Mouse (Mus musculus) ES-Bruce4 (cell line): ENCODE data around the gene Rap1a. TPM values are rescaled to one million over a fixed set of nuclear protein-coding genes. Genes with fewer than 3 reads are reported as not detected.
A peak's percentile ranks its signal among the peaks of the same experiment; 100 is the strongest.
"Not testable (repeated sequence)": the region's sequence is repeated elsewhere in the genome, so short reads cannot be mapped to it uniquely, and the experiment has no call there.

Source experiments
- H3K27ac ChIP-seq: 2 replicates; pipeline ENCODE4 v1.5.1; 2012; ENCODE audit warnings: low read length, inconsistent platforms; ENCODE audit not compliant: insufficient read depth
- H3K27me3 ChIP-seq: 2 replicates; pipeline ENCODE4 v1.6.1; 2012; ENCODE audit warnings: mild to moderate bottlenecking, low read length, inconsistent platforms; ENCODE audit not compliant: control insufficient read depth, poor library complexity, insufficient read depth, severe bottlenecking
- H3K36me3 ChIP-seq: 2 replicates; pipeline ENCODE4 v1.6.1; 2012; ENCODE audit warnings: inconsistent platforms, mild to moderate bottlenecking, low read length, moderate library complexity; ENCODE audit not compliant: control insufficient read depth, poor library complexity, insufficient read depth, severe bottlenecking
- H3K4me1 ChIP-seq: one replicate; pipeline ENCODE4 v1.8.1; 2011; ENCODE audit warnings: low read length; ENCODE audit not compliant: control insufficient read depth, insufficient read depth
- H3K4me3 ChIP-seq: 2 replicates; pipeline ENCODE4 v1.5.1; 2011; ENCODE audit warnings: low read depth, mild to moderate bottlenecking, low read length
- H3K9ac ChIP-seq: 2 replicates; pipeline ENCODE4 v1.6.1; 2012; ENCODE audit warnings: low read depth, mild to moderate bottlenecking, inconsistent platforms; ENCODE audit not compliant: poor library complexity, severe bottlenecking
- H3K9me3 ChIP-seq: replicated peaks from 2 replicates; pipeline ENCODE4 v1.6.1; 2012; ENCODE audit warnings: mild to moderate bottlenecking, low read length, inconsistent platforms; ENCODE audit not compliant: control insufficient read depth, poor library complexity, insufficient read depth, severe bottlenecking
- CTCF ChIP-seq: IDR thresholded peaks from one replicate; pipeline ENCODE4 v1.8.1; 2011; ENCODE audit warnings: low read depth, low read length
- EP300 ChIP-seq: IDR thresholded peaks from 2 replicates; pipeline ENCODE4 v1.6.1; 2011; ENCODE audit warnings: low read depth, low read length; ENCODE audit not compliant: insufficient read depth
- POLR2A ChIP-seq: IDR thresholded peaks from one replicate; pipeline ENCODE4 v1.8.1; 2011; ENCODE audit warnings: low read length; ENCODE audit not compliant: insufficient read depth
- polyA plus RNA-seq: library from polyadenylated mRNA; stranded (reverse); fragments of >200 nt; gene quantifications from 2 replicates; pipeline ENCODE4 v1.2.4, GENCODE M21; 2011; ENCODE audit warnings: low read depth; ENCODE audit not compliant: missing spikeins, insufficient read depth, insufficient read length

Rap1a gene
- polyA plus RNA-seq, 1 experiment, result 88.6 TPM

DNA sequence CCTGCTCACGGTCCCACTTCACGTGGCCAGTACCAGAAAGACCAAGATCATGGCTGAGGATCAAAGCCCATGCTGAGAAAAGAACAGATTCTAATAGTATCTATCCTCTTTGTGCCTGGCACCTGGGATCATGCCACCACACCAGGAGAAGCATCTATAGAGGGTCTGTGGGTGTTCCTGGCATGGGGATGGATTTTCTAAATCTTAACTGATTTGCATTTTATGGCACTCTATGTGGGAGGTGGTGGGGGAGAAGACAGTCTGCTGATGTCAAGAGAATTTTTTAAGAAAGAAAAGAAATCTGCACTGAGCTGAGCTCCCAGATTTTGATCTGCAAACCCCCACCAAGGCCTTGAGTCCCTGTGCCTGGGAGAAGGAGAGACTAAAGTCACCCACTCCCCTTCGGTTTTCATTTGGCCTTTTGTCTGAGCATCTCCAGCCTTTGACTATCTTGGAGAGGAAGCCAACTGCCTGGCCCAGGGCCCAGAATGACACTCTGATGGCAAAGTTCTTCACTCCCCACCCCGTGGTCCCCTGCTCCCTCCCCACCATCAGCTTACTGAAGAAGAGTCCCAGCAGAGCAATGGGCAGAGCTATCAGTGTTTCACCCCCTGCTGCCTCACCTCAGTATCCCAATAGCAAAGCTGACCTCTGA, 94.6 kb downstream of the Rap1a start:
- no peak overlapping the region for H3K9ac ChIP-seq

DNA sequence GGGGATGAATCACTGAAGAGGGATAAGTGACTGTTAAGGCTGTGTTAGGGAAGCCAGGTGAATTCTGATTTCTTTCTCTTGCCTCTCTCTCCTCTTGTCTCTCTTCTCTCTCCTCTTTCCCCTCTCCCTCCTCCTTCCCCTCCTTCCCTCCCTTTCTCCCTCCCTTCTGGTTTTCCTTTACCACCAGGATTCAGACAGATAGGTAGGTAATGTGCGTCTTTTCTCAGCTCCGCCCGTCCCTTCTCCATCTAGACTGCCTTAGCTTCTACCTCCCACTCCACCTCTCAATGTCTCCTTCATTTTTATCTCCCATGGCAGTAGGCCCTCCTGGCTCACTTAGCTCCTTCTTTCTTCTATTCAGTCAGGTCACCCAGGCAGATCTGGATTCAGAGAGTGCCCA, 95.6 kb downstream of the Rap1a start:
- H3K9me3 ChIP-seq, result no peaks in the 10 kb centered on the region
- H3K4me1 ChIP-seq, result no peaks in the 10 kb centered on the region
- H3K36me3 ChIP-seq, result no peaks in the 10 kb centered on the region
- H3K27me3 ChIP-seq, result no peaks in the 10 kb centered on the region
- TF ChIP-seq CTCF, result no peak
- TF ChIP-seq POLR2A, result no peak
- TF ChIP-seq EP300, result no peak
- no peak overlapping the region for H3K27ac ChIP-seq
- peak overlapping the region; percentile 88 for H3K4me3 ChIP-seq
- peak overlapping the region; percentile 79 for H3K9ac ChIP-seq

More for the DNA sequence above, 94.6 kb downstream of the Rap1a start:
- no peaks in the 10 kb centered on the region for H3K9me3 ChIP-seq
- no peak overlapping the region for H3K4me3 ChIP-seq
- H3K27me3 ChIP-seq, result no peaks in the 10 kb centered on the region
- H3K36me3 ChIP-seq, result no peaks in the 10 kb centered on the region
- TF ChIP-seq POLR2A (no peak), CTCF (no peak), EP300 (no peak)
- H3K27ac ChIP-seq, result no peak overlapping the region
- H3K4me1 ChIP-seq, result no peaks in the 10 kb centered on the region

DNA sequence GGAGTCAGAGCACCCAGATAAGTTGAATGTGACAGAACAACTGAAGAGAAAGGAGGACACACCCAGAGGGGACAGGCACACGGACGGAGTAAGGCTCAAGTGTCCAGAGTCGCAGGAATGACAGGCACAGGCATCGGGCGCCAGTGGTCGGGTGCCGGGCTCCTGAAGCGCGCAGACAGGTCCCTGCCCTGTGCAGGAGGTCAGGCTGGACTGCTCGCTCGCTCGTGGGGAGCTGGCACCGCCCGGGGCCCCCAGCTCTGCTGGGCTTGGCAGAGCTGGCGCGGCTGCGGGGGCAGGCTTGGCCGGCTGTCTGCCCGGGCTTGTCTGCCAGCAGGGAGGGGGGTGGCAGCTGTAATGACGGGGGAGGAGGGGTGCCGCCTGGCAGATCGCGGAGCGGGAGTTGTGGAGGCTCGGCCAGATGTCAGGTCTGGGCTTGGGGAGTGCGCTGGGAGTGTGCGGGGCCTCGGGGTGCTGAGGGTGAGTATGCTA, 96.0 kb downstream of the Rap1a start:
- TF ChIP-seq CTCF (no peak), EP300 (no peak), POLR2A (no peak)
- Histone ChIP-seq H3K4me3 (peak overlapping the region; percentile 88), H3K9me3 (no peaks in the 10 kb centered on the region), H3K9ac (peak overlapping the region; percentile 79), H3K36me3 (no peaks in the 10 kb centered on the region), H3K27ac (no peak overlapping the region), H3K27me3 (no peaks in the 10 kb centered on the region), H3K4me1 (no peaks in the 10 kb centered on the region)

DNA sequence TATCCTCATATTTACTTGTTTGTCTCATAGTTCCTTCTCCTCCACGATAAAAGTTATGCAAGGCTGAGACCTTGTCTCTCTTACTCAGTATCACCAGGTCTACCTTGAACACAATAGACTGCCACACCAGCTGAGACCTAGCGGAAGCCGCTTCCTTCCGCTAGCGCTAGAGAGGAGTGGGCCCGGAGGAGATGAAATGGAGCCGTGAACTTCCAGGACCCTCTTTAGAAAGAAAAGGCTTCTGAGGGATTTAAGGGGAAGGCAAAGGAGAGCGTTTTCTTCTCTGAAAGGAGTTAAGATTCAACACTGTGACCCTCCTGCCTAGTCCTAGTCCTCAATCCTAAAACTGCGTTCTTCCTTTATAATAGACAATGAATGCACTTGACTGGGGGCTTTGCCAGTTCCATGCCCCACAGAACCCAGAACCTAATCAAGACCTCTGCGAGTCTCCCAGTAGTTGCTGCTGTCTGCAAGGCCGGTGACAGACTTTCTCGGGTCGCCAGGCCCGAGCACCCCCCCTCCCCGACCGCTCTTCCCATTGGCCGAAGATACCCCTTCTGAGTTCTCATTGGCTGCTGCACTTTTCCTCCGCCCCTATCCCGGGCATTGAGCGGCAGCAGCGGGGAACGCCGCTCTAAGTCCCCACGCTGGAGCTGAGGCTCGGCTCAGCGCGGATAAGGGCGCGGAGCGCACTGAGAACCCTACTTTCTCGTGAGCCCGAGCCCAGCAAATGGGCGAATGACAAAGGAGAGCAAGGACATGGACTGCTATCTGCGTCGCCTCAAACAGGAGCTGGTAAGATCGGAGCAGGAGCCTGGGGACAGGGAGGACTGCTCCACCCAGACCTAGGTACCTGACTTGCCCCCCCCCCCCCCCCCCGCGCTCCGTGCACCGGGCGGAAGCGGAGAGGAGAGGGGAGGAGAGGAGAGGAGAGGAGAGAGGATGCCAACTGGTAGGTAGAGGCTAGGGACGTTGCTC, 96.8 kb downstream of the Rap1a start, which contains the start of gene Inka2:
Gene Inka2, plus strand, starts transcription at position 569 of the 978 bp plus-strand sequence.
- no peaks in the 10 kb centered on the region for H3K27me3 ChIP-seq
- H3K27ac ChIP-seq, result no peak within 1 kb of the TSS
- H3K4me3 ChIP-seq, result peak within 1 kb of the TSS; percentile 88
- TF ChIP-seq POLR2A, result no peak
- TF ChIP-seq CTCF, result no peak
- TF ChIP-seq EP300, result no peak
- H3K4me1 ChIP-seq, result no peaks in the 10 kb centered on the region
- peak within 1 kb of the TSS; percentile 79 for H3K9ac ChIP-seq
- H3K9me3 ChIP-seq, result no peaks in the 10 kb centered on the region
- H3K36me3 ChIP-seq, result no peaks in the 10 kb centered on the region

DNA sequence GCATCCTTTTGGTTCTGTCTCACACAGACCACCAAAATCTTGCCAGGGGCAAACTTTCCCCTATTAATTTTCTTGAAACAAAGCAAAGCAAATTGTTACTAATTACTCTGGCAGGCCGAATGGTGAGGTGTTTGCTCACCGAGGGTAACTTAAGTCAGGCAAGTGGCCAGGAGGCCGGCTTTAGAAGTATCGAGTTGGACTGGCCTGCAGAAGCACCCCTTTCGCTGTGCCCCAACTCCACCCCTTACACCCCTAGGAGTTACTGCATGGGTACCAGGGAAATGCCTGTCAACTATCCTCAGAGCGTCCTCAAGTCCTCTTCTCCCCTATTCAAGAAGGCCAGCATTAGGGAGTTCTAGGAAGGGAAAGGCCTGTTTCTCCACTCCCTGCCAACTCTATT, 97.6 kb downstream of the Rap1a start:
- Histone ChIP-seq H3K4me3 (no peak overlapping the region), H3K27ac (no peak overlapping the region), H3K4me1 (no peaks in the 10 kb centered on the region), H3K27me3 (no peaks in the 10 kb centered on the region), H3K9ac (no peak overlapping the region), H3K36me3 (no peaks in the 10 kb centered on the region), H3K9me3 (no peaks in the 10 kb centered on the region)
- TF ChIP-seq CTCF, result no peak
- no peak for TF ChIP-seq POLR2A
- no peak for TF ChIP-seq EP300

DNA sequence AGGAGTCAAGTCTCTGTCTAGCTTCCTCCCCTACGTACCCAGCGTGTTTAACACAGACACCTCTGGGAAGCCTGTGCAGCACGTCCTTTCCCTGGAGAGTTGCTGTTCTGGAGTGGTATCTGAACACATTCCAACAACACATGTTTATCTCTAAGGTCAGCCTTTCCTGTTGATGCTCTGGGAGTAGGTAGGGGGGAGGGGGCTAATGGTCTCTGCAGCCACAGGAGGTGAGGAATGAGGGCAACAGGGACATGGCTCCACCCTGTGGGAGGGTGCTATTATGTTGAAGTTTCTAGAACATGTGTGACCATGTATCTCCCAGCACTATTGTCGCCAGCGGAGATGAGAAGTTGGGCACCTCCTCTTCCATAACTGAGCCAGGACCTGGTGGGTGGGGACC, 99.7 kb downstream of the Rap1a start:
- Histone ChIP-seq H3K27me3 (no peaks in the 10 kb centered on the region), H3K36me3 (no peaks in the 10 kb centered on the region), H3K27ac (no peak overlapping the region), H3K4me3 (no peak overlapping the region), H3K9me3 (no peaks in the 10 kb centered on the region), H3K4me1 (no peaks in the 10 kb centered on the region), H3K9ac (no peak overlapping the region)
- TF ChIP-seq EP300 (no peak), POLR2A (no peak), CTCF (no peak)

DNA sequence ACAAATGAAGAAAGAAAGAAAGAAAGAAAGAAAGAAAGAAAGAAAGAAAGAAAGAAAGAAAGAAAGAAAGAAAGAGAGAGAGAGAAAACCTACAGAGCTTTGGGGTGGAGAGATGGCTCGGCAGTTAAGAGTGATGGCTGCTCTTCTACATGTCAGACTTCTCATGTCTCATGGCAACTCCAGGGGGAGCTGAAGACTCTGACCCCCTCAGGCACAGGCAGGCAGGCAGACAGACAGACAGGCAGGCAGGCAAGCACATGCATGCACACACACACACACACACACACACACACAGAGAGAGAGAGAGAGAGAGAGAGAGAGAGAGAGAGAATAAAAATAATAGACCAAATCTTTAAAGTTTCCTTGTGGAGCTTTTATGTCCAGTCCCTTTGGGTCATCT, 100.3 kb downstream of the Rap1a start:
- not testable (repeated sequence) for H3K27ac ChIP-seq, H3K4me3 ChIP-seq, H3K27me3 ChIP-seq, H3K36me3 ChIP-seq, H3K9ac ChIP-seq, H3K9me3 ChIP-seq, H3K4me1 ChIP-seq
